Mouse (Mus musculus) frontal cortex, postnatal 10 days (tissue): Measurements from ENCODE around the gene Apobr.
A peak's percentile ranks its signal among the peaks of the same experiment; 100 is the strongest.

Experiments
- DNase-seq, 2 experiments: peaks; one replicate each; pipeline ENCODE4 v3.0.0; 2022; ENCODE audit warnings: low spot score in 2 of 2, mixed read lengths in 1 of 2

Gene Apobr

GRCm38 (mm10) chr7:126584506-126584977 is at the start of gene Apobr:
Gene Apobr, plus strand, starts transcription at chr7:126584942.
- no peak for DNase-seq

GRCm38 (mm10) chr7:126535766-126536165 is 49.0 kb upstream of the Apobr start:
- DNase-seq: no peak

DNA sequence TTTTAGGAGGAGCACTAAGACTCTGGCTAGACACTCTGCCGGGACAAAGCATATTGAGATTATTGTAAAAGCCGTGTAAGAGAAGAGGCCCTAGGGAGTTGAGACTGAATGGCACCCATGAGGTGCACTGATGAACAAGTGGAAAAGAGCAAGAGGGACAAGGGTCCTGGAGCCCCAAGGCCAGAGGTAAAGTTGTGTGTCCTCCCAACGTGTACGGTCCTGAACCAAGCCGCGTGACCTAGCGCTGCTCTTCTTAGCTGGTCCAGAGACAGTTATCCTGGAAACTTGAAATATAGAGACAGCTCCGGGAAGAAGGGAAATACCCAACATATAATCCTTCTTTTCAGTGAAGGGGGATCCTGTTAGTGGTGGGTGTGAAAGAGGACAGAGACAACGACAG is 48.3 kb upstream of the Apobr start:
- no peak for DNase-seq

DNA sequence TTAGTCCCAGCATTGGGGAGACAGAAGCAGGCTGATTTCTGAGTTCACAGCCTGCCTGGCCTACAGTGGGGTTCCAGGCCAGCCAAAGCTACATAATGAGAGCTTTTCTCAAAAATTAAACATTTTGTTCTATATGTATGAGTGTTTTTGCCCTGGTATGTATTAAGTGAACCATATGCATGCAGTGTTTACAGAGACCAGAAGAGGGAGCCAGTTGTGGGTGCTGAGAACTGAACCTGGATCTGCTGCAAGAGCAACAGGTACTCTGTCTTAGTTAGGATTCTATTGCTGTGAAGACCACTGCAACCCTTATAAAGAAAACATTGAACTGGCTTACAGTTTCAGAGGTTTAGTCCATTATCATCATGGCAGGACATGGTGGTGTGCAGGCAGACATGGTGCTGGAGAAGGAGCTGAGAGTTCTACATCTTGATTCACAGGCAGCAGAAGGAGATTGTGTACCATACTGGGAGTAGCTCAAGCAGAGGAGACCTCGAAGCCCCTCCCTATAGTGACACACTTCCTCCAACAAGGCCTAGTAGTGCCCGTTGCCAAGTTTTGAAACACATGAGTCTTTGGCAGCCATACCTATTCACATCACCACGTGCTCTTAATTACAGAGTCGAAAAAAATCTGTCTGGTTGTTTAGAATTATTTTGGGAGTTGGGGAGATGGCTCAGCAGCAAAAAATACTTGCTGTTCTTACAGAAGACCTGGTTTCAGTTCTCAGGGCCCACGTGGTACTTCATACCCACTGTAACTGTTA is 46.7 kb upstream of the Apobr start:
- peak in 1 of 2 experiments; percentile 19 for DNase-seq

- no peak for DNase-seq
Measured at GRCm38 (mm10) chr7:126541661-126542060, 43.1 kb upstream of the Apobr start.

GRCm38 (mm10) chr7:126545631-126546030 is 39.1 kb upstream of the Apobr start:
- no peak for DNase-seq

- DNase-seq: no peak
Measured at GRCm38 (mm10) chr7:126554796-126555195, 29.9 kb upstream of the Apobr start.

- no peak for DNase-seq
Measured at GRCm38 (mm10) chr7:126556635-126557034, 28.1 kb upstream of the Apobr start.

GRCm38 (mm10) chr7:126565693-126566092 is 19.0 kb upstream of the Apobr start:
- DNase-seq: no peak

- DNase-seq: peak; percentile 77 to 81
Measured at GRCm38 (mm10) chr7:126566094-126566765, 18.5 kb upstream of the Apobr start, which contains the start of gene Eif3c. Gene Eif3c, minus strand, starts transcription at chr7:126566411.

DNA sequence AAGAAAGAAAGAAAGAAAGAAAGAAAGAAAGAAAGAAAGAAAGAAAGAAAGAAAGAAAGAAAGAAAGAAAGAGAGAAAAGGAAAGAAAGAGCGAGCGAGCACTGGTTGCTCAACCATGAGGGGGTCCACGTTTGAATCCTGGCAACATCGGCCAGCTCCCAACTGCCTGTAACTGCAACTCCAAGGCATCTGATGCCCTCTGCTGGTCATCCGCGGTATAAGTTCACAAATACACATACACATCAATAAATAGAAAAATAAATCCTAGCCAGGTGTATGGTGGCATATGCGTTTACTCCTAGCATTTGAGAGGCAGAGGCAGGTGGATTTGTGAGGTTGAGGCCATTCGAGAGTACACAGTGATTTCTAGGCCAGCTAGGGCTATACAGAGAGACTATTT is 7.8 kb upstream of the Apobr start:
- no peak for DNase-seq

DNA sequence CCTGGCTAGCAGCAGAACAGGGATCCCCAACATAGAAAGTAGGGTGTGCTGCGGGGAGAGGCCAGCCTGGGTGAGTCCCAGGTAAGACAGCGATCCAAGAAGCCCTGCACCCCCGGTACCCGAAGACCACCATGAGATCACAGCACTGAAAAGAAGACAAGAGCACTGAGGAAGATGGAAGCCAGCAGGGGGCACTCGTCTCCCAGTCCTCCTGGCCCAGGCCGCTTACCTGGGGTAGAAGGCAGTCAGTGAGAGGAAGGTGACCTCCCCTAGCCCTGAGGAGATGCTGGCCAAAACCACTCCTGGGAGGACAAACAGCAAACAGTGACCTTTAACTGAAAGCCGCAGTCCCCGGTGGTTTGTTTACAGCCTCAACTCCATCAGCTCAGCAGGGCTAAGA is 5.6 kb upstream of the Apobr start:
- no peak for DNase-seq

DNA sequence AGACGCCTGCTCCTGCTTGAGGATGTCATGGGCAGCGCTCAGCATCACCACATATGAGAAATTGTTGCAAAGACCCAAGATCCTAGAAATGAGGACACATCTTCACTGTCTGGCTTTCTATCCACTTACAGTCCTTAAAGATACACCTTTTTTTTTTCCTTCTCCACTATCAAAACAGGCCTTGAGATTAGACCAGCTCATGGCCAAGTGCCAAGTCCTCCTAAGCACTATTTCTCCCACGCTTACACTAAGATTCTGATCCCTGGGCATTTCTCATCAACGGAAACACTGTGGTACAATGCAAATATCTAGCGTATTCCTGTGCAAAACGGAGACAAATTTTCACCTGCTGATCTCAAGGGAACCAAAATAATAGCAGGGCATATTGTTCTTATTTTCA is 3.1 kb upstream of the Apobr start:
- DNase-seq: no peak

DNA sequence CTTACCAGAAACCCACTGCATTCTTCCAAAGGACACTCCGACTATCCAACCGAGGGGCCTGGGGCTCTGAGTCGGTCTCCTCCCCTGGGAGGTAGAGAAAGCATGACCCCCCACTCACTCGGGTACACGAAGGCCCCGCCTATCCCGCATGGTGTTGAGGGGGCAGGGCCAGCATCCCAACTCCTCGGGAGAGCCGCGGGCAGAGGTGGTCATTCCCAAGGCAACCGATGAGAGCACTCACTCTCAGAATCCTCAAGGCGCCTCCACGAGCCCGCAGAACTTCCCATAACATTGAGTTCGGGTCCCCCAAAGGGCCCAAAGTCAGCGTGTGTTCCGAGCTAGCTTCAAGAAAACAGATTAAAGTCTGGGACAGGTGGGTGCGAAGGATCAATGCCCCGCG is 2.0 kb upstream of the Apobr start:
- peak in 1 of 2 experiments; percentile 27 for DNase-seq

GRCm38 (mm10) chr7:126583251-126583709 is 1.5 kb upstream of the Apobr start:
- peak; percentile 81 to 85 for DNase-seq

GRCm38 (mm10) chr7:126583761-126584160 is 981 bp upstream of the Apobr start:
- no peak for DNase-seq

GRCm38 (mm10) chr7:126585717-126586116 is 975 bp downstream of the Apobr start, which contains the start of gene Cln3:
Gene Cln3, minus strand, starts transcription at chr7:126585817.
- no peak for DNase-seq

GRCm38 (mm10) chr7:126586839-126587238 is 2.1 kb downstream of the Apobr start:
- DNase-seq: no peak

GRCm38 (mm10) chr7:126587779-126588178 is 3.0 kb downstream of the Apobr start:
- DNase-seq: peak in 1 of 2 experiments; percentile 49

DNA sequence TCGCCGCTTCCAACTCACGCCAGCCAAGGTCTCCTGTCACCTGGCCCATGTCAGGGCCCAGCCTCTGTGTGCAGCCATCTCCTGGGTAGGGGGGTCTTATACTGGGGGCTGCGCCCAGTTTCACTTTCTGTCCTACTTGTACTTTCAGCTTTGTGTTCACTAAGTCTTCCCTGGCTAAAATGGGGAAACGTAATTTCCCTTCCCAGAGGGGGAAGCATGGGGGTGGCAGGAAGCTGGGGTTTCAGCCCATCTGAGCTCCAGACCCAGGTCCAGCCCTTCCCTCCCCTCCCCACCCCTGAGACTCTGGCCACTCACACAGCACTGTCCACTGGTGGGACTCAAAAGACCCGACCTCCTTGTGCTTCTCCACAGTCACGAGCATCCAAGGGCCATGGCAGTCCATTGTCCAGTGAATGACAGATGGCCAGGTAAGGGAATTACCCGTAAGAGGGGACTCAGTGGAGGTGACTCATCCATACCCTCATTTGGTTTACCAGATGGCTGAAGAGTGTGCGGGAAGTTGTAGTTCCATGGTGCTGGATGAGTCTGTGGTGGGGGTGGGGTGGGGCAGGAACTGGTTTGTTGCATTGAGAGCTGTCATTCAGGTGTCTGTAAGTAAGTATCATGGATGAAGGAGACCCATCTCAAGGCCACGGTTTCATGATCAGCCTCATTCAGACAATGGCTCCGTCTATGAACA is 10.3 kb downstream of the Apobr start, which contains the start of gene Il27:
Gene Il27 (minus strand): TSS at position 80 of the 700 bp plus-strand sequence.
- no peak for DNase-seq

DNA sequence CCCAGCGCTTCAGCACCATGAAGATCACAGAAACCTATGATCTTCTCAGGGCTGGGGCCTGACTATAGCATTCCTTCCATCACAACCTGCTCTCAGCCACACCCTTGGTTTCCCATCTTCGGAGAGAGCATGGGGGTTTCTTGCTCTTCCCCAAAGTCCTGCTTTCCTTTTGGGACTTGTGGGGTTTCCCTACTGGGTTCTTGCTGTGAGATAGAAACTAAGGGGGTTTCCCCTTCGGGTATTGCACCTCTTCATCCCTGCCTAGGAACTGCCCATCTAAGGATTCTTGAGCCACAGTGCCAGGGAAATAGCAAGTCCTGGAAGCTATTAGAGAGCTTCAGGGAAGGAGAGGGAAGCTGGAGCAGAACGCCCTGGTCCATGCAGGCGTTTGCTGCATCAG is 11.1 kb downstream of the Apobr start:
- DNase-seq: no peak

DNA sequence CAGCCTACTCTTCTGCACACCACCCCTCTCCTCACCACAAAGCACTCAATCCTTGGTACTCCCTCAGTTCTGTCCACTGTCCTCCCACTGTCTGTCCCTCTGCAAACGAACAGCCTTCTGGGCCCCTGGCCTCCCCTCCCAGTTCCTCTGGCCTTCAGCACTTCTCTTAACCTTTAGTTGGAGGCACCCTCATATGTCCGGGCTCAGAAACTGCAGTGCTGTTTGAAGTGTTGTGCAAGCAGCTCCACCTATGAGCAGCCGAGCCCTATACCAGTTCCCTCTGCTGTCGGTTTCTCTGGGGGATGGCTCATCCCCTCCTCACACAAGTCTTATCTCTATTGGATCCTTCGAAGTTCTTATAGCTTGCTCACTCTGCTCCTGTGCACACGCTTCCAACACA is 11.7 kb downstream of the Apobr start:
- DNase-seq: no peak
